Mouse (Mus musculus) midbrain, embryonic 13.5 days (tissue): ENCODE data around the gene Adgrg1. TPM values are rescaled to one million over a fixed set of nuclear protein-coding genes. Genes with fewer than 3 reads are reported as not detected.

Experiments used
- ATAC-seq: fragments of 200-750 bp; cut with Nextera tagmentation; 2 replicates; pipeline ENCODE4 v1.8.0; 2017; ENCODE audit warnings: mild to moderate bottlenecking, moderate TSS enrichment, moderate library complexity
- H3K27ac ChIP-seq: fragments of 300-500 bp; sonication (generic); 2 replicates; pipeline ENCODE4 v1.5.1; 2015; ENCODE audit warnings: inconsistent platforms, mild to moderate bottlenecking, moderate library complexity
- H3K27me3 ChIP-seq: fragments of 300-500 bp; sonication (generic); 2 replicates; pipeline ENCODE4 v1.6.1; 2015; ENCODE audit warnings: mild to moderate bottlenecking, inconsistent platforms
- H3K36me3 ChIP-seq: fragments of 300-500 bp; sonication (generic); 2 replicates; pipeline ENCODE4 v1.6.1; 2015; ENCODE audit warnings: mild to moderate bottlenecking, inconsistent platforms
- H3K4me1 ChIP-seq: fragments of 300-500 bp; sonication (generic); replicated peaks from 2 replicates; pipeline ENCODE4 v1.6.1; 2015; ENCODE audit warnings: inconsistent platforms
- H3K4me2 ChIP-seq: fragments of 300-500 bp; sonication (generic); replicated peaks from 2 replicates; pipeline ENCODE4 v1.6.1; 2015; ENCODE audit warnings: moderate library complexity, mild to moderate bottlenecking, inconsistent platforms
- H3K4me3 ChIP-seq: fragments of 300-500 bp; sonication (generic); replicated peaks from 2 replicates; pipeline ENCODE4 v1.5.1; 2015; ENCODE audit warnings: mild to moderate bottlenecking, inconsistent platforms
- H3K9ac ChIP-seq: fragments of 300-500 bp; sonication (generic); replicated peaks from 2 replicates; pipeline ENCODE4 v1.6.1; 2015; ENCODE audit warnings: mild to moderate bottlenecking, inconsistent platforms
- H3K9me3 ChIP-seq: fragments of 300-500 bp; sonication (generic); 2 replicates; pipeline ENCODE4 v1.6.1; 2016; ENCODE audit warnings: mild to moderate bottlenecking, inconsistent platforms
- WGBS: fragments of 180-500 bp; shearing (Covaris S2); methylation state at CpG from one replicate; pipeline ENCODE4 v1.1.7; 2015; 5-methylcytosine and 5-hydroxymethylcytosine counted together
- polyA plus RNA-seq: library from polyadenylated mRNA; unstranded; fragments of >200 nt; fragmentation: Nextera tagmentation; extraction: Ambion mirVana; gene quantifications from 2 replicates; pipeline ENCODE4 v1.2.1, GENCODE M21; 2015

The Adgrg1 gene
- polyA plus RNA-seq, 1 experiment from 2014 or later: 212 TPM

GRCm38 (mm10) chr8:95054438-95054837 lies 79.9 kb downstream of the Adgrg1 start:
- Histone ChIP-seq H3K27ac (no peak overlapping the region), H3K36me3 (no peaks in the 10 kb centered on the region), H3K9me3 (no peaks in the 10 kb centered on the region), H3K9ac (no peak overlapping the region), H3K4me2 (no peak overlapping the region), H3K27me3 (no peaks in the 10 kb centered on the region), H3K4me3 (no peak overlapping the region), H3K4me1 (peaks cover 2% of the 10 kb centered on the region; the same call in 1 of the 2 replicates)
- WGBS: 61% methylated on average over 6 of the region's 6 CpGs
- ATAC-seq: no peak

GRCm38 (mm10) chr8:95054927-95055510 lies 80.5 kb downstream of the Adgrg1 start, which contains the start of gene Drc7:
Gene Drc7, plus strand, starts transcription at chr8:95055103.
- WGBS: 16% methylated on average over 2 of the region's 2 CpGs

GRCm38 (mm10) chr8:95056414-95056813 lies 81.9 kb downstream of the Adgrg1 start:
- no peak overlapping the region for H3K4me3 ChIP-seq
- no peak overlapping the region for H3K9ac ChIP-seq
- H3K27me3 ChIP-seq: no peaks in the 10 kb centered on the region
- H3K27ac ChIP-seq: no peak overlapping the region
- no peaks in the 10 kb centered on the region for H3K9me3 ChIP-seq
- H3K36me3 ChIP-seq: no peaks in the 10 kb centered on the region
- H3K4me2 ChIP-seq: no peak overlapping the region
- 86% methylated on average over 5 of the region's 5 CpGs for WGBS
- peaks cover 2% of the 10 kb centered on the region; the same call in 1 of the 2 replicates for H3K4me1 ChIP-seq
- ATAC-seq: no peak

More at GRCm38 (mm10) chr8:95054927-95055510, 80.5 kb downstream of the Adgrg1 start, which contains the start of gene Drc7:
- ATAC-seq: peak; percentile 88
- Histone ChIP-seq H3K9ac (no peak within 1 kb of the TSS), H3K4me1 (peaks cover 2% of the 10 kb centered on the region; the same call in 1 of the 2 replicates), H3K9me3 (no peaks in the 10 kb centered on the region), H3K4me2 (no peak within 1 kb of the TSS; the same call in 1 of the 2 replicates), H3K27ac (no peak within 1 kb of the TSS), H3K27me3 (no peaks in the 10 kb centered on the region), H3K4me3 (no peak within 1 kb of the TSS), H3K36me3 (no peaks in the 10 kb centered on the region)

- peaks cover 2% of the 10 kb centered on the region; the same call in 1 of the 2 replicates for H3K4me1 ChIP-seq
- no peak overlapping the region for H3K9ac ChIP-seq
- H3K9me3 ChIP-seq: no peaks in the 10 kb centered on the region
- no peaks in the 10 kb centered on the region for H3K27me3 ChIP-seq
- no peak for ATAC-seq
- H3K36me3 ChIP-seq: no peaks in the 10 kb centered on the region
- no peak overlapping the region for H3K4me2 ChIP-seq
- H3K27ac ChIP-seq: no peak overlapping the region
- 80% methylated on average over 6 of the region's 6 CpGs for WGBS
- no peak overlapping the region for H3K4me3 ChIP-seq
Observed at GRCm38 (mm10) chr8:95058661-95059060, 84.1 kb downstream of the Adgrg1 start.

GRCm38 (mm10) chr8:95059812-95060533 lies 85.4 kb downstream of the Adgrg1 start:
- no peak for ATAC-seq
- Histone ChIP-seq H3K9ac (no peak overlapping the region), H3K4me1 (peaks cover 2% of the 10 kb centered on the region; the same call in 1 of the 2 replicates), H3K36me3 (no peaks in the 10 kb centered on the region), H3K4me3 (no peak overlapping the region), H3K4me2 (no peak overlapping the region), H3K27me3 (no peaks in the 10 kb centered on the region), H3K9me3 (no peaks in the 10 kb centered on the region), H3K27ac (no peak overlapping the region)
- 76% methylated on average over 6 of the region's 6 CpGs for WGBS

Other genes starting within 250 kb of the Adgrg1 start
- gene Ccl22, start 229.2 kb upstream of the Adgrg1 start, polyA plus RNA-seq: not detected in 2 replicates
- gene Cx3cl1, start 202.7 kb upstream of the Adgrg1 start, polyA plus RNA-seq: 14.2 and 14.5 TPM in 2 replicates
- gene Ccl17, start 164.3 kb upstream of the Adgrg1 start, polyA plus RNA-seq: 0.46 TPM in 1 of 2 replicates, not detected in the other
- 56.1 and 61.6 TPM in 2 replicates for gene Coq9, start 136.4 kb upstream of the Adgrg1 start, polyA plus RNA-seq
- 202 and 203 TPM in 2 replicates for gene Ciapin1, start 136.4 kb upstream of the Adgrg1 start, polyA plus RNA-seq
- gene Polr2c, start 117.3 kb upstream of the Adgrg1 start, polyA plus RNA-seq: 133 and 140 TPM in 2 replicates
- 51.2 and 54.5 TPM in 2 replicates for gene Dok4, start 98.4 kb upstream of the Adgrg1 start, polyA plus RNA-seq
- gene Ccdc102a, start 56.7 kb upstream of the Adgrg1 start, polyA plus RNA-seq: 4.0 and 6.0 TPM in 2 replicates
- gene Adgrg5, start 51.1 kb upstream of the Adgrg1 start, polyA plus RNA-seq: 0.08 and 0.13 TPM in 2 replicates
- 0.96 and 1.3 TPM in 2 replicates for gene Adgrg3, start 42.9 kb downstream of the Adgrg1 start, polyA plus RNA-seq
- gene Drc7, start 80.4 kb downstream of the Adgrg1 start, polyA plus RNA-seq: 0.24 and 0.58 TPM in 2 replicates
- 38.8 and 39.7 TPM in 2 replicates for gene Katnb1, start 106.4 kb downstream of the Adgrg1 start, polyA plus RNA-seq
- gene Kifc3, start 228.1 kb downstream of the Adgrg1 start, polyA plus RNA-seq: 12.6 and 14.3 TPM in 2 replicates